Mouse (Mus musculus) testis, adult 2 months (tissue): Measurements from ENCODE around the gene Tmem108.

Source experiments
- CTCF ChIP-seq: fragments of 200-500 bp; IDR thresholded peaks from 2 replicates; pipeline ENCODE4 v1.5.1; 2012; ENCODE audit warnings: low read depth, mild to moderate bottlenecking, inconsistent platforms, low read length, moderate library complexity; ENCODE audit not compliant: control insufficient read depth, insufficient read depth, insufficient replicate concordance
- POLR2A ChIP-seq: fragments of 200-500 bp; IDR thresholded peaks from 2 replicates; pipeline ENCODE4 v1.6.1; 2012; ENCODE audit warnings: low read depth, mild to moderate bottlenecking, inconsistent platforms, low read length, moderate library complexity; ENCODE audit not compliant: control insufficient read depth

DNA sequence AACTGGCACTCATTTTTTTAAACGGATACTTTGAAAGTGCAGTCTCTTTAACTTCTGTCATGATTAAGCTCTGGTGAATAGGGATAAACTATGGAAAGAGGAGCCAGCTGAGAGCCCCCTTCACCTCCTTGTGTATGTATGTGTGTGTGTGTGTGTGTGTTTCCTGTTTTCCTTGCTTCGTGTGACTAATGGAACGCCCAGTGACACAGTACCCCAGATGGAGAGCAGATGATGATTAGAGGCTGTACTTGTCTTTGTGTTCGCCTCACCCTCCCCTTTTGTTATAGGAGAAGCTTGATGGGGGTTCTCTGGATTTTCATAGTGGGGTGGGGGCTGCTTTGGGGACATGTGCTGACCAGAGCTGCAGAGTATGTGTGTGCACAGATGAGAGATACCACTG, 216.4 kb downstream of the Tmem108 start:
- TF ChIP-seq CTCF = no peak
- TF ChIP-seq POLR2A = no peak
